Mouse (Mus musculus) MEL (cell line): ENCODE data around the gene Sparcl1. TPM values are rescaled to one million over a fixed set of nuclear protein-coding genes. Genes with fewer than 3 reads are reported as not detected.

Experiments used
- DNase-seq: peaks from one replicate; pipeline ENCODE4 v3.0.0; 2011; ENCODE audit warnings: low read depth, low spot score
- H3K27ac ChIP-seq: 2 replicates; pipeline ENCODE4 v1.5.1; 2012; ENCODE audit warnings: low read depth, mild to moderate bottlenecking, control low read depth, low read length, moderate library complexity; ENCODE audit not compliant: control insufficient read depth
- H3K27me3 ChIP-seq, 2 experiments: fragments of 150-350 bp in 1 of 2; sonication (generic) in 1 of 2; 2 replicates each; pipeline ENCODE4 v1.6.1; 2012; ENCODE audit warnings: low read length in 2 of 2, mild to moderate bottlenecking in 2 of 2, improper control_type of control experiment in 1 of 2, moderate library complexity in 1 of 2; ENCODE audit not compliant: insufficient read depth in 2 of 2, control insufficient read depth in 1 of 2
- H3K36me3 ChIP-seq, 2 experiments: 2 replicates each; pipeline ENCODE4 v1.6.1; 2012 to 2014; ENCODE audit warnings: low read length in 2 of 2, improper control_type of control experiment in 1 of 2, inconsistent platforms in 1 of 2, mild to moderate bottlenecking in 1 of 2; ENCODE audit not compliant: insufficient read depth in 2 of 2, control insufficient read depth in 1 of 2
- H3K4me1 ChIP-seq, 2 experiments: fragments of 150-350 bp in 1 of 2; sonication (generic) in 1 of 2; 2 replicates each; pipeline ENCODE4 v1.6.1; 2012; ENCODE audit warnings: low read length in 2 of 2, improper control_type of control experiment in 1 of 2, mild to moderate bottlenecking in 1 of 2; ENCODE audit not compliant: insufficient read depth in 2 of 2, control insufficient read depth in 1 of 2
- H3K4me3 ChIP-seq, 2 experiments: fragments of 150-350 bp in 1 of 2; sonication (generic) in 1 of 2; 2 replicates each; pipeline ENCODE4 v1.5.1; 2012; ENCODE audit warnings: low read depth in 2 of 2, low read length in 2 of 2, mild to moderate bottlenecking in 2 of 2, moderate library complexity in 2 of 2, control low read depth in 1 of 2, improper control_type of control experiment in 1 of 2; ENCODE audit not compliant: control insufficient read depth in 1 of 2, insufficient read depth in 1 of 2
- H3K79me2 ChIP-seq: 2 replicates; pipeline ENCODE4 v1.6.1; 2012; ENCODE audit warnings: mild to moderate bottlenecking, low read length, moderate library complexity; ENCODE audit not compliant: control insufficient read depth, poor library complexity, insufficient read depth
- H3K9ac ChIP-seq: 2 replicates; pipeline ENCODE4 v1.6.1; 2012; ENCODE audit warnings: low read depth, mild to moderate bottlenecking, control low read depth, low read length, moderate library complexity; ENCODE audit not compliant: control insufficient read depth, poor library complexity, severe bottlenecking
- H3K9me3 ChIP-seq: fragments of 150-350 bp; sonication (generic); replicated peaks from 2 replicates; pipeline ENCODE4 v1.6.1; 2012; ENCODE audit warnings: mild to moderate bottlenecking, low read length, improper control_type of control experiment, moderate library complexity; ENCODE audit not compliant: insufficient read depth
- CHD1 ChIP-seq: IDR thresholded peaks from 2 replicates; pipeline ENCODE4 v1.6.1; 2012; ENCODE audit warnings: low read depth, mild to moderate bottlenecking, inconsistent platforms, low read length, improper control_type of control experiment
- CHD2 ChIP-seq: IDR thresholded peaks from 2 replicates; pipeline ENCODE4 v1.6.1; 2011; ENCODE audit warnings: low read length, improper control_type of control experiment
- CTCF ChIP-seq, 3 experiments: IDR thresholded peaks in 2 of 3; conservative IDR thresholded peaks in 1 of 3; 2 replicates each; pipeline ENCODE4 v1.5.1; 2011 to 2012; ENCODE audit warnings: low read length in 3 of 3, low read depth in 2 of 3, mild to moderate bottlenecking in 2 of 3, improper control_type of control experiment in 1 of 3, inconsistent platforms in 1 of 3, mixed read lengths in 1 of 3, moderate library complexity in 1 of 3; ENCODE audit not compliant: control insufficient read depth in 1 of 3, insufficient read depth in 1 of 3, poor library complexity in 1 of 3, severe bottlenecking in 1 of 3
- E2F4 ChIP-seq: IDR thresholded peaks from 2 replicates; pipeline ENCODE4 v1.6.1; 2011; ENCODE audit warnings: low read depth, low read length, improper control_type of control experiment, borderline replicate concordance
- EP300 ChIP-seq, 2 experiments: IDR thresholded peaks; 2 replicates each; pipeline ENCODE4 v1.6.1; 2011; ENCODE audit warnings: improper control_type of control experiment in 2 of 2, low read length in 2 of 2, low read depth in 1 of 2, mild to moderate bottlenecking in 1 of 2
- ETS1 ChIP-seq: IDR thresholded peaks from 2 replicates; pipeline ENCODE4 v1.6.1; 2012; ENCODE audit warnings: low read depth, mild to moderate bottlenecking, inconsistent platforms, low read length, improper control_type of control experiment, moderate library complexity
- GATA1 ChIP-seq: IDR thresholded peaks from 2 replicates; pipeline ENCODE4 v1.6.1; 2011; ENCODE audit warnings: low read depth, low read length, improper control_type of control experiment
- KAT2A ChIP-seq: conservative IDR thresholded peaks from 2 replicates; pipeline ENCODE4 v1.6.1; 2012; ENCODE audit warnings: low read depth, low read length, improper control_type of control experiment, inconsistent platforms
- MAX ChIP-seq: IDR thresholded peaks from 2 replicates; pipeline ENCODE4 v1.6.1; 2011; ENCODE audit warnings: low read length, improper control_type of control experiment
- MYB ChIP-seq: IDR thresholded peaks from 2 replicates; pipeline ENCODE4 v1.6.1; 2011; ENCODE audit warnings: mild to moderate bottlenecking, low read depth, low read length, improper control_type of control experiment
- MYC ChIP-seq: IDR thresholded peaks from 2 replicates; pipeline ENCODE4 v1.6.1; 2011; ENCODE audit warnings: low read depth, mild to moderate bottlenecking, low read length, improper control_type of control experiment, moderate library complexity
- NELFE ChIP-seq: IDR thresholded peaks from 2 replicates; pipeline ENCODE4 v1.6.1; 2011; ENCODE audit warnings: low read depth, low read length, improper control_type of control experiment
- NRF1 ChIP-seq: IDR thresholded peaks from 2 replicates; pipeline ENCODE4 v1.6.1; 2014; ENCODE audit warnings: low read depth, mild to moderate bottlenecking, inconsistent platforms, low read length, improper control_type of control experiment, moderate library complexity; ENCODE audit not compliant: poor library complexity, insufficient read depth, severe bottlenecking
- RAD21 ChIP-seq: IDR thresholded peaks from 2 replicates; pipeline ENCODE4 v1.6.1; 2011; ENCODE audit warnings: mild to moderate bottlenecking, low read depth, low read length, improper control_type of control experiment
- SIN3A ChIP-seq: IDR thresholded peaks from 2 replicates; pipeline ENCODE4 v1.6.1; 2012; ENCODE audit warnings: low read length, improper control_type of control experiment, inconsistent platforms
- SMC3 ChIP-seq: IDR thresholded peaks from 2 replicates; pipeline ENCODE4 v1.6.1; 2011; ENCODE audit warnings: low read depth, low read length, improper control_type of control experiment
- TAL1 ChIP-seq: IDR thresholded peaks from 2 replicates; pipeline ENCODE4 v1.6.1; 2012; ENCODE audit warnings: mild to moderate bottlenecking, inconsistent platforms, low read length, moderate library complexity, mixed read lengths
- TBP ChIP-seq: IDR thresholded peaks from 2 replicates; pipeline ENCODE4 v1.8.0; 2011; ENCODE audit warnings: low read depth, low read length, improper control_type of control experiment
- TCF12 ChIP-seq: IDR thresholded peaks from 2 replicates; pipeline ENCODE4 v1.6.1; 2014; ENCODE audit warnings: low read depth, mild to moderate bottlenecking, inconsistent platforms, low read length, improper control_type of control experiment, moderate library complexity
- USF2 ChIP-seq, 2 experiments: IDR thresholded peaks; 2 replicates each; pipeline ENCODE4 v1.6.1; 2011 to 2012; ENCODE audit warnings: improper control_type of control experiment in 2 of 2, low read length in 2 of 2, borderline replicate concordance in 1 of 2, inconsistent platforms in 1 of 2, low read depth in 1 of 2, mild to moderate bottlenecking in 1 of 2; ENCODE audit not compliant: insufficient read depth in 1 of 2
- ZC3H11A ChIP-seq: IDR thresholded peaks from 2 replicates; pipeline ENCODE4 v1.6.1; 2012; ENCODE audit warnings: low read depth, mild to moderate bottlenecking, inconsistent platforms, low read length, improper control_type of control experiment
- ZKSCAN1 ChIP-seq: IDR thresholded peaks from 2 replicates; pipeline ENCODE4 v1.6.1; 2012; ENCODE audit warnings: low read depth, mild to moderate bottlenecking, inconsistent platforms, low read length, improper control_type of control experiment, moderate library complexity
- ZMIZ1 ChIP-seq: IDR thresholded peaks from 2 replicates; pipeline ENCODE4 v1.6.1; 2012; ENCODE audit warnings: low read depth, mild to moderate bottlenecking, inconsistent platforms, low read length, improper control_type of control experiment, moderate library complexity
- ZNF384 ChIP-seq: IDR thresholded peaks from 2 replicates; pipeline ENCODE4 v1.6.1; 2012; ENCODE audit warnings: low read depth, mild to moderate bottlenecking, inconsistent platforms, low read length, improper control_type of control experiment
- polyA plus RNA-seq, 2 experiments: library from polyadenylated mRNA; stranded (reverse) in 1 of 2; unstranded in 1 of 2; fragments of >175 nt in 1 of 2; fragments of >200 nt in 1 of 2; gene quantifications; 2 replicates each; pipeline versions ENCODE4 v1.2.1 to v1.2.4; 2012; ENCODE audit warnings: low replicate concordance in 2 of 2, low read depth in 1 of 2; ENCODE audit not compliant: insufficient read length in 2 of 2, insufficient read depth in 1 of 2, missing spikeins in 1 of 2
- total RNA-seq: library from RNA; depleted of rRNA; stranded (reverse); fragments of 300-350 nt; gene quantifications from 2 replicates; pipeline ENCODE4 v1.2.3, GENCODE M21; 2012; rRNA removed

Gene Sparcl1
- total RNA-seq (not detected in 2 replicates), polyA plus RNA-seq (not detected)

GRCm38 (mm10) chr5:104113491-104114172 is at the start of gene Sparcl1:
TSS of gene Sparcl1 (minus strand) at chr5:104113733.
- no peaks in the 10 kb centered on the region for H3K9me3 ChIP-seq
- no peak within 1 kb of the TSS for H3K9ac ChIP-seq

GRCm38 (mm10) chr5:104161390-104161789 is 47.9 kb upstream of the Sparcl1 start:
- Histone ChIP-seq H3K4me1 (no peaks in the 10 kb centered on the region), H3K4me3 (no peak overlapping the region), H3K36me3 (no peaks in the 10 kb centered on the region), H3K27ac (no peak overlapping the region), H3K9ac (no peak overlapping the region), H3K27me3 (no peaks in the 10 kb centered on the region; a peak in 1 of 4 replicates), H3K9me3 (no peaks in the 10 kb centered on the region), H3K79me2 (no peaks in the 10 kb centered on the region)
- DNase-seq, result no peak
- no peak for TF ChIP-seq ZKSCAN1
- no peak for TF ChIP-seq RAD21
- no peak for TF ChIP-seq USF2 (IDR thresholded peaks at IDR 0.05; ENCODE audit: borderline replicate concordance in 1 of 2, insufficient read depth in 1 of 2, low read depth in 1 of 2, low read length in 2 of 2)

More at GRCm38 (mm10) chr5:104113491-104114172, at the start of gene Sparcl1:
- DNase-seq, result no peak
- no peaks in the 10 kb centered on the region; a peak in 1 of 4 replicates for H3K27me3 ChIP-seq
- no peaks in the 10 kb centered on the region for H3K4me1 ChIP-seq
- H3K36me3 ChIP-seq, result no peaks in the 10 kb centered on the region
- H3K27ac ChIP-seq, result no peak within 1 kb of the TSS
- TF ChIP-seq RAD21 (no peak), ETS1 (no peak), ZKSCAN1 (no peak), ZMIZ1 (no peak), MYC (no peak), NRF1 (no peak), TAL1 (no peak), MAX (no peak), ZC3H11A (no peak), CHD2 (no peak), ZNF384 (no peak), NELFE (no peak), SIN3A (no peak)
- no peaks in the 10 kb centered on the region for H3K79me2 ChIP-seq
- H3K4me3 ChIP-seq, result no peak within 1 kb of the TSS

- no peaks in the 10 kb centered on the region; a peak in 1 of 4 replicates for H3K27me3 ChIP-seq
- H3K9me3 ChIP-seq, result no peaks in the 10 kb centered on the region
- H3K27ac ChIP-seq, result no peak overlapping the region
- no peak overlapping the region for H3K9ac ChIP-seq
- no peaks in the 10 kb centered on the region for H3K79me2 ChIP-seq
- no peak for DNase-seq
- no peak for TF ChIP-seq GATA1
- TF ChIP-seq TBP, result no peak
- TF ChIP-seq EP300 (IDR thresholded peaks at IDR 0.05; ENCODE audit: low read depth in 1 of 2, low read length in 2 of 2), result no peak
- no peak for TF ChIP-seq RAD21
- TF ChIP-seq NRF1, result no peak
- TF ChIP-seq TCF12, result no peak
- TF ChIP-seq CHD1, result no peak
- TF ChIP-seq ZMIZ1, result no peak
- TF ChIP-seq TAL1, result no peak
- TF ChIP-seq E2F4, result no peak
- TF ChIP-seq MYB, result no peak
- TF ChIP-seq CTCF (IDR thresholded peaks at IDR 0.05 in 2 of 3, conservative IDR thresholded peaks at IDR 0.05 in 1 of 3; ENCODE audit: control insufficient read depth in 1 of 3, insufficient read depth in 1 of 3, low read depth in 2 of 3, low read length in 3 of 3, poor library complexity in 1 of 3, severe bottlenecking in 1 of 3), result no peak
- no peak for TF ChIP-seq KAT2A
- TF ChIP-seq SMC3, result no peak
- no peaks in the 10 kb centered on the region for H3K4me1 ChIP-seq
- no peak overlapping the region for H3K4me3 ChIP-seq
- no peaks in the 10 kb centered on the region for H3K36me3 ChIP-seq
Observed at GRCm38 (mm10) chr5:104160581-104160980, 47.0 kb upstream of the Sparcl1 start.
